Mouse (Mus musculus): ENCODE measurements around the gene Ubxn1. TPM values are rescaled to one million over a fixed set of nuclear protein-coding genes. Genes with fewer than 3 reads are reported as not detected.
"Not testable (repeated sequence)": the region's sequence is repeated elsewhere in the genome, so short reads cannot be mapped to it uniquely, and the experiment has no call there.

The Ubxn1 gene
- polyA plus RNA-seq, 1 experiment from 2014 or later: 201 TPM

- 88% methylated on average over 7 of the region's 7 CpGs for WGBS
- H3K27ac ChIP-seq: peak overlapping the region; percentile 98
- no peaks in the 10 kb centered on the region for H3K27me3 ChIP-seq (ENCODE audit: insufficient read depth, poor library complexity, severe bottlenecking)
- H3K36me3 ChIP-seq: peaks cover 35% of the 10 kb centered on the region
- DNase-seq (ENCODE audit: low spot score): no peak
- peak overlapping the region; percentile 63 for H3K4me3 ChIP-seq
- peaks cover 44% of the 10 kb centered on the region for H3K4me1 ChIP-seq (replicated peaks)
- no peaks in the 10 kb centered on the region for H3K9me3 ChIP-seq
Observed at GRCm38 (mm10) chr19:8841012-8841411, 30.3 kb upstream of the Ubxn1 start.

- Histone ChIP-seq H3K27ac (no peak overlapping the region), H3K9me3 (no peaks in the 10 kb centered on the region), H3K27me3 (ENCODE audit: insufficient read depth, poor library complexity, severe bottlenecking) (no peaks in the 10 kb centered on the region), H3K36me3 (peaks cover 47% of the 10 kb centered on the region), H3K4me3 (no peak overlapping the region), H3K4me1 (replicated peaks) (peaks cover 33% of the 10 kb centered on the region)
- 92% methylated on average over 6 of the region's 6 CpGs for WGBS
- DNase-seq (ENCODE audit: low spot score): no peak
Observed at GRCm38 (mm10) chr19:8842961-8843360, 28.3 kb upstream of the Ubxn1 start.

- Histone ChIP-seq H3K9me3 (no peaks in the 10 kb centered on the region), H3K4me3 (no peak overlapping the region), H3K27ac (no peak overlapping the region), H3K4me1 (replicated peaks) (peaks cover 18% of the 10 kb centered on the region), H3K36me3 (peaks cover 61% of the 10 kb centered on the region), H3K27me3 (ENCODE audit: insufficient read depth, poor library complexity, severe bottlenecking) (no peaks in the 10 kb centered on the region)
- WGBS: 71% methylated on average over 5 of the region's 5 CpGs
- DNase-seq (ENCODE audit: low spot score): peak; percentile 70
Observed at GRCm38 (mm10) chr19:8844371-8845129, 26.7 kb upstream of the Ubxn1 start.

GRCm38 (mm10) chr19:8848356-8848755, 22.9 kb upstream of the Ubxn1 start:
- DNase-seq (ENCODE audit: low spot score): no peak
- no peak overlapping the region for H3K27ac ChIP-seq
- H3K4me3 ChIP-seq: no peak overlapping the region
- H3K27me3 ChIP-seq (ENCODE audit: insufficient read depth, poor library complexity, severe bottlenecking): no peaks in the 10 kb centered on the region
- WGBS: 81% methylated on average over 5 of the region's 5 CpGs
- peaks cover 42% of the 10 kb centered on the region for H3K36me3 ChIP-seq
- H3K9me3 ChIP-seq: no peaks in the 10 kb centered on the region
- peaks cover 9% of the 10 kb centered on the region; the same call in 1 of the 2 replicates for H3K4me1 ChIP-seq (replicated peaks)

- Histone ChIP-seq H3K4me1 (replicated peaks) (peaks cover 9% of the 10 kb centered on the region; the same call in 1 of the 2 replicates), H3K27ac (no peak within 1 kb of the TSS), H3K27me3 (ENCODE audit: insufficient read depth, poor library complexity, severe bottlenecking) (no peaks in the 10 kb centered on the region), H3K36me3 (peaks cover 39% of the 10 kb centered on the region), H3K9me3 (no peaks in the 10 kb centered on the region), H3K4me3 (no peak within 1 kb of the TSS)
- no peak for DNase-seq (ENCODE audit: low spot score)
- 33% methylated on average over 7 of the region's 7 CpGs for WGBS
Observed at GRCm38 (mm10) chr19:8850402-8850901, 20.8 kb upstream of the Ubxn1 start, which contains the start of gene Lrrn4cl. Gene Lrrn4cl, plus strand, starts transcription at chr19:8850768.

GRCm38 (mm10) chr19:8851639-8852038, 19.7 kb upstream of the Ubxn1 start:
- Histone ChIP-seq H3K4me1 (replicated peaks) (peaks cover 9% of the 10 kb centered on the region; the same call in 1 of the 2 replicates), H3K9me3 (no peaks in the 10 kb centered on the region), H3K4me3 (no peak overlapping the region), H3K36me3 (peaks cover 27% of the 10 kb centered on the region), H3K27me3 (ENCODE audit: insufficient read depth, poor library complexity, severe bottlenecking) (no peaks in the 10 kb centered on the region), H3K27ac (no peak overlapping the region)
- DNase-seq (ENCODE audit: low spot score): no peak
- 52% methylated on average over 7 of the region's 7 CpGs for WGBS

- WGBS: 66% methylated on average over 10 of the region's 10 CpGs
Observed at GRCm38 (mm10) chr19:8852236-8852928, 18.9 kb upstream of the Ubxn1 start.

GRCm38 (mm10) chr19:8853117-8853516, 18.2 kb upstream of the Ubxn1 start:
- Histone ChIP-seq H3K27ac (no peak overlapping the region), H3K4me3 (no peak overlapping the region), H3K27me3 (ENCODE audit: insufficient read depth, poor library complexity, severe bottlenecking) (no peaks in the 10 kb centered on the region), H3K36me3 (peaks cover 13% of the 10 kb centered on the region), H3K9me3 (no peaks in the 10 kb centered on the region), H3K4me1 (replicated peaks) (peaks cover 9% of the 10 kb centered on the region; the same call in 1 of the 2 replicates)
- no peak for DNase-seq (ENCODE audit: low spot score)
- 82% methylated on average over 3 of the region's 3 CpGs for WGBS

More at GRCm38 (mm10) chr19:8852236-8852928, 18.9 kb upstream of the Ubxn1 start:
- Histone ChIP-seq H3K4me3 (no peak overlapping the region), H3K36me3 (peaks cover 20% of the 10 kb centered on the region), H3K4me1 (replicated peaks) (peaks cover 9% of the 10 kb centered on the region; the same call in 1 of the 2 replicates), H3K27ac (no peak overlapping the region), H3K27me3 (ENCODE audit: insufficient read depth, poor library complexity, severe bottlenecking) (no peaks in the 10 kb centered on the region), H3K9me3 (no peaks in the 10 kb centered on the region)
- no peak for DNase-seq (ENCODE audit: low spot score)

- H3K36me3 ChIP-seq: no peaks in the 10 kb centered on the region
- H3K27me3 ChIP-seq (ENCODE audit: insufficient read depth, poor library complexity, severe bottlenecking): no peaks in the 10 kb centered on the region
- no peak for DNase-seq (ENCODE audit: low spot score)
- no peaks in the 10 kb centered on the region for H3K4me1 ChIP-seq (replicated peaks)
- no peaks in the 10 kb centered on the region for H3K9me3 ChIP-seq
- WGBS: 42% methylated on average over 4 of the region's 4 CpGs
- no peak overlapping the region for H3K27ac ChIP-seq
- H3K4me3 ChIP-seq: no peak overlapping the region
Observed at GRCm38 (mm10) chr19:8857689-8858088, 13.6 kb upstream of the Ubxn1 start.

- no peak for DNase-seq (ENCODE audit: low spot score)
- no peak overlapping the region for H3K4me3 ChIP-seq
- no peaks in the 10 kb centered on the region for H3K36me3 ChIP-seq
- H3K27ac ChIP-seq: no peak overlapping the region
- WGBS: 22% methylated on average over 1 of the region's 1 CpGs
- H3K9me3 ChIP-seq: no peaks in the 10 kb centered on the region
- H3K4me1 ChIP-seq (replicated peaks): no peaks in the 10 kb centered on the region
- no peaks in the 10 kb centered on the region for H3K27me3 ChIP-seq (ENCODE audit: insufficient read depth, poor library complexity, severe bottlenecking)
Observed at GRCm38 (mm10) chr19:8859018-8859417, 12.3 kb upstream of the Ubxn1 start.

GRCm38 (mm10) chr19:8864265-8864664, 7.0 kb upstream of the Ubxn1 start:
- no peaks in the 10 kb centered on the region for H3K9me3 ChIP-seq
- H3K4me3 ChIP-seq: no peak overlapping the region
- 83% methylated on average over 6 of the region's 6 CpGs for WGBS
- H3K27ac ChIP-seq: no peak overlapping the region
- H3K4me1 ChIP-seq (replicated peaks): no peaks in the 10 kb centered on the region
- no peaks in the 10 kb centered on the region for H3K36me3 ChIP-seq
- no peak for DNase-seq (ENCODE audit: low spot score)
- H3K27me3 ChIP-seq (ENCODE audit: insufficient read depth, poor library complexity, severe bottlenecking): no peaks in the 10 kb centered on the region

- not testable (repeated sequence) for DNase-seq (ENCODE audit: low spot score); H3K9me3 ChIP-seq; H3K27me3 ChIP-seq (ENCODE audit: insufficient read depth, poor library complexity, severe bottlenecking)
- Histone ChIP-seq H3K27ac (0 out of 2 replicates have a peak overlapping the region, but pooled peaks have one; percentile 92), H3K4me1 (replicated peaks) (peaks cover 17% of the 10 kb centered on the region), H3K4me3 (peak overlapping the region; percentile 99; the same call in 1 of the 2 replicates), H3K36me3 (peaks cover 25% of the 10 kb centered on the region)
- WGBS: 78% methylated on average over 3 of the region's 3 CpGs
Observed at GRCm38 (mm10) chr19:8870381-8870780, 915 bp upstream of the Ubxn1 start.

GRCm38 (mm10) chr19:8870838-8871237, 458 bp upstream of the Ubxn1 start:
- Histone ChIP-seq H3K4me3 (peak overlapping the region; percentile 99), H3K27me3 (ENCODE audit: insufficient read depth, poor library complexity, severe bottlenecking) (no peaks in the 10 kb centered on the region), H3K27ac (peak overlapping the region; percentile 92), H3K9me3 (no peaks in the 10 kb centered on the region), H3K36me3 (peaks cover 30% of the 10 kb centered on the region), H3K4me1 (replicated peaks) (peaks cover 17% of the 10 kb centered on the region)
- WGBS: 60% methylated on average over 9 of the region's 9 CpGs
- no peak for DNase-seq (ENCODE audit: low spot score)

All from hindbrain, embryonic 10.5 days (tissue).